Mouse (Mus musculus) heart, adult 11 months (tissue): Measurements from ENCODE around the gene Map4k3.
"Not testable (repeated sequence)": the region's sequence is repeated elsewhere in the genome, so short reads cannot be mapped to it uniquely, and the experiment has no call there.

Experiments
- DNase-seq: peaks from one replicate; pipeline ENCODE4 v3.0.0; 2022

Map4k3 gene

DNA sequence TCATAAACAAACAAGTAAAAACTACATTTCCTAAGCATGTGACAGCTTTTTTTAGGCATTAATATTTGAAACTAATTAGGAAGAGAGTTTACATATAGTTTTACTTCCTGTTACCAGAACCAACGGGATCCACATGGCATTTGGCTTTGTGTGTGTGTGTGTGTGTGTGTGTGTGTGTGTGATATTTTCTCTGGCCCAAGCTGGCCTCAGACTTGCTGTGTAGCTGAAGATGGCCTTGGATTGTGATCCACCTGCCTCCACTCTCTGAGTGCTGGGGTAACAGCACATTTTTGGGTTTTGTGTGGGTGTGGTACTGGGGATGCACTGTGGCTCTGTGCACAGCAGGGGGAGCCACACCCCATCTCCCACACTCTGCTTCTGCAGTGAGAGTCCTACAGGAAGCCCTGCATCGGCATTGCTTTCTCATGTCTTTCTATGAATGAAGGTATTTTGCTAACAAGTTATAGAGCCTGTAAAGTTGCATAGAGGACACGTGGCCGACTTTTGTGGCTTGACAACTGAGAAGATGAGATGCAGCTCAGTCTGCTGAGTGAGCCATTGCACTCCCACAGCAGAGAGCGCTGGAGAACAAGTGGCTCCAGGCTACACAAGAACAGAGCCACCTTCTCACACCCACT is 107.4 kb downstream of the Map4k3 start:
- peak; percentile 88 for DNase-seq

DNA sequence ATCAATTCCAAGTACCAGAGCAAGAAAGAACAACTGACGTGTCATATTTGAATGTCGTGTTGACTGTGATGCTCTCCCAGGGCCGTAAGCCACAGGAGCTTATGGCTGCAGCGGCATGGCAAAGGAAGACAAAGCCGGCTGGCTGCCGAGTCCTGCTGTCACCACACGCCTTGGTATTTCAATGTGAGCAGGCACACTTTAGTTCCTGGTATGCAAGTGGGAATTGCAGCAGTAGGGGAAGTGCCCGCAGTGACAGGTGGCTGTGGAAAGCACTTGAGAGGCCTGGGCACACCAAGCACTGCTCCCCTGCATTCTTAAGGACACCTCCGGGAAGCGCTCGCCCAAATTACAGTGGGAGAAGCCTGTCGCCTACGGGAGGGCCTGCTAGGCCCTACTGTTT is 108.7 kb downstream of the Map4k3 start:
- peak; percentile 76 for DNase-seq

DNA sequence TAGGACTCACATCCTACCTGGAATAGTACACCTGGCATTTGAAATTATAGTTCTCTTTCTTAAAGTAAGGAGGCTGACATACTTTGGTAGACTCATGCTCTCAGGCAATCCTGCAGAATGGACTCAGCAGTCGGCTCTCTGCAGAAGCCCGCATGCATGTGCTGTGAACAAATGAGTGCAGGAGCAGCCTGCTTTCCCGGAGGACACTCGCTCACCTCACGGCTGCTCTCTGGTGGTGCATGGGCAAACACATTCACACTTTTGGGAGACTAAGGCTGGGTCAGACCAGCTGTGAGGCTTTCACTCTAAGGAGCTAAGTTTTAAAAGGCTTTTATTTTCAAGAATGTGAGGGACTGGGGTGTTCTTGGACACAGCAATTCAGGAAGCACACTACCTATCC is 109.4 kb downstream of the Map4k3 start:
- peak; percentile 36 for DNase-seq

DNA sequence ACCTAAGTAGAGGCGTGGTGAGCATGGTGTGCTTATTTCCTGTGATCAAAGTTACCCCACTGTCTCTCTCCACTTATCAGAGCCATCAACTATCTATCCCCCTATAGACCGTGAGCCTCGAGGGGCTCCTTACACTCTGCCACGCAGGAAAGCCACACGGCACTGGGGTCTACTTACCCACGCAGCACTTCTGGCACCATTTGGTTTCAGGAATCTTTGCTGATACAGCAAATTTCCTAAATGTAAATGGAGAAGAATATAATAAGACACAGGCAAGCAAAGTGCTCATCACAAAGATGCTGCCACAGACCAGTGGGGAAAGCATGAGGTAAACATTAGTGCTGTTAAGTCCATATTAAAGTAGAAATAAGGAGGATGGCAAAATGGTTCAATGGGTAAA is 124.5 kb downstream of the Map4k3 start:
- peak; percentile 68 for DNase-seq

- peak; percentile 84 for DNase-seq
Observed at GRCm38 (mm10) chr17:80603079-80603625, 125.1 kb downstream of the Map4k3 start.

DNA sequence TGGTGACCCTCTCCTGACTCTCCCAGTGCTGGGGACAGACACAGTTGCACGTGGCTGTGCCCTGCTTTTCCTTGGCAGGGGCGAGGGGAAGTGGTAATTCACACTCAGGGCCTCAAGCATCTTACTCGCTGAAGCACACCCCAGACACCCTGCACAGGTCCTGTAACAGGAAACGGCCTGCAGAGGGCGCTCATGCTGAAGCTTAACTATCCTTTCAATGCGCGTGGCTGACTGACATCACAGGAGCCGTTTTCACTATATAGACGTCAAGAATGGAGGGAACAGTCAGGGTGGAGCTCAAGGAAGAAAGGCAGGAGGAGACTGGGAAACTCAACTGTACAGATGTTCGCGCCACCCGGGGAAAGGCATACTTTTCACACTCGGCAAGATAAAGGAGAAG is 126.9 kb downstream of the Map4k3 start:
- peak; percentile 84 for DNase-seq

- DNase-seq, result peak; percentile 56
Observed at GRCm38 (mm10) chr17:80583051-80583450, 145.2 kb downstream of the Map4k3 start.

GRCm38 (mm10) chr17:80579901-80580300 is 148.4 kb downstream of the Map4k3 start:
- DNase-seq, result peak; percentile 79

DNA sequence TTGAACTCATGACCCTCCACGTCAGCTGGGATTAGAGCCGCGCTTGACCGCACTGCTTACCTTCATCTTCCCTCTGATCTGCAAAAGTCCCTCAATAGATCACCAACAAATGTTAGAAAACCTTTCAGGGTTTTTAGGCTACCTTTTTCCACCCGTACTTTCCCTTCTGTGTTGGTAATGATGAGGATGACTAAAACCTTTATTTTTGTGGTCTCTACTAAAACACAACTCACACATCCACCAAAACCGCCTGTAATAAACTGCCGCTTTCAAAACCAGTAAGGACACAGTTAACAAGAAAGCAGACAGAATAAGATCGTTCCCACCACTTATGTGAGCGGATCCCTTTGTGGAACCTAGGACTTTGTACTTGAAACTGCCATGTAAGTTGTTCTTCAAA is 149.2 kb downstream of the Map4k3 start:
- DNase-seq, result peak; percentile 25

- peak; percentile 84 for DNase-seq
Observed at GRCm38 (mm10) chr17:80578041-80578440, 150.2 kb downstream of the Map4k3 start.

DNA sequence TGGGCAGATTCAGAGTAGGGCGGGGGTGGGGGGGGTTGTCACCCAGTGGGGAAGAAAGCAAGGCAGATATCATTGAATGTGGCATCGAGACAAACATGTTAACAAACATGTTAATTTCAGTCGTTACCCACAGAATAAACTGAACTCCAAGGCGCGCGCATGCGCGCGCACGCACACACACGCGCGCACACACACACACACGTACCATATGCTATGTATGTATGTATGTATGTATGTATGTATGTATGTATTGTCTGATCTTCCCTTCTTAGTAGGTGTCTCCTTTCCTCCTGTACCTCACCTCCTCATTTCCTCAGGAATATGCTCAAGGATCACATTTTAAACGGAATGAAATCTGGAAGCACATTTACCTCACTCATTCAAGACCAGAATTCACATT is 150.6 kb downstream of the Map4k3 start, which contains the start of gene Cdkl4:
Gene Cdkl4, minus strand, starts transcription at position 175 of the 400 bp plus-strand sequence.
- peak; percentile 16 for DNase-seq

DNA sequence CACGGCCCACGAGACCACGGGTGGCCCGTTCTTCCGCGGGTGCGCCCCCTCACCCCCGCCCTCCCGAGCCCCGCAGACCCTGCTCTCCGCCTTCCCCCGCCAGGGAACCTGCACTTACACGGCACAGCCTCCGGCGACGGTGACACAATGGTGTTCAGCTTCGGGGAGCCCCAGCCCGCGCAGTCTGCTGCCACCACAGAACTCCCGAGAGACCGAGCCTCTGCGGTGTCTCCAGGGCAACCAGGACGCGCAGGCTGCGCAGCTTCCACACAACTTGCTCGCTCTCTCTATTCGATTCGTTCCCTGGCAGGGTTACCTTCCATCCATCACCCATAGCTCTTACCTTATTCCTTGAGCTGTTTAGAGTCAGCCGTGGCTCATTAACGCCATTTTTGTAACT is 151.1 kb downstream of the Map4k3 start:
- peak; percentile 90 for DNase-seq

DNA sequence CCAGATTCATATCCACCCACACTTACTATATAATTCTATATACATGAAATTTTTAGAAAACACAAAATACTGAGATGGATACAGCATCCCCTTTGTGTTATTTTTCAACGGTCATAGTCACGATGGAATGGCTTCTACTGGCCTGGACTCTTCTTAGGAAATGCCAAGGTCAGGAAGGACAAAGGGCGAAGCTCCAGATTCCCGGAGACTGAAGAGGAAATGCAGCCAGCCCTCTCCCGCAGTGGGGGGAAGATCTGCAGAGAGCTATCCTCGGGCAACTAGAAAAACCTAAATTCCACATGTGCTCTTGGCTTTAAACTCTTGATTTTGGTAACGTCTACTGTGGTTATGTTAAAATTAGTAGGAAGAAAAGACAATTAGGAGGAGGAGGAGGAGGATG is 153.3 kb downstream of the Map4k3 start:
- DNase-seq, result peak; percentile 45

DNA sequence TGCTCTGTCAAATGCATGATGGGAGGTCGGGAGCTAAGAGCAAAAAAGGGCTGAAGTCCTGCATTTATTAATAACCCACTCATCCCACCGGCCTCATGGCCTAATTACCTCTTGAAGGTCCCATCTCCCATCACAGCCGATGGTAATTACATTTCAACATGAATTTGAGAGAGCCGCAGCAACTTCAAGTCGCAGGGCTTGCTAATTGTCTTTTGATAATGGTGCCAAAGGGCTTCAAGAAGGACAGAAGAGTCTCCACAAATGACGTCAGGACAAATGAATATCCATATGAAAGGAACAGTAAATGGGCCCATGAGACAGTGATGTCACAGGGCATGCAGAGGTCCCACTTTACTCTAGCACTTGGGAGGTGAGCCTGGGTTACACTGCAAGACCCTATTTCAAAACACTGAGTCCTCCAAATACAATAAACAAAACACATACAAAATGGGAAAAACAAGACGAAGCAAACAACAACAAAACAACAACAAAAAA is 153.8 kb downstream of the Map4k3 start:
- peak; percentile 55 for DNase-seq

DNA sequence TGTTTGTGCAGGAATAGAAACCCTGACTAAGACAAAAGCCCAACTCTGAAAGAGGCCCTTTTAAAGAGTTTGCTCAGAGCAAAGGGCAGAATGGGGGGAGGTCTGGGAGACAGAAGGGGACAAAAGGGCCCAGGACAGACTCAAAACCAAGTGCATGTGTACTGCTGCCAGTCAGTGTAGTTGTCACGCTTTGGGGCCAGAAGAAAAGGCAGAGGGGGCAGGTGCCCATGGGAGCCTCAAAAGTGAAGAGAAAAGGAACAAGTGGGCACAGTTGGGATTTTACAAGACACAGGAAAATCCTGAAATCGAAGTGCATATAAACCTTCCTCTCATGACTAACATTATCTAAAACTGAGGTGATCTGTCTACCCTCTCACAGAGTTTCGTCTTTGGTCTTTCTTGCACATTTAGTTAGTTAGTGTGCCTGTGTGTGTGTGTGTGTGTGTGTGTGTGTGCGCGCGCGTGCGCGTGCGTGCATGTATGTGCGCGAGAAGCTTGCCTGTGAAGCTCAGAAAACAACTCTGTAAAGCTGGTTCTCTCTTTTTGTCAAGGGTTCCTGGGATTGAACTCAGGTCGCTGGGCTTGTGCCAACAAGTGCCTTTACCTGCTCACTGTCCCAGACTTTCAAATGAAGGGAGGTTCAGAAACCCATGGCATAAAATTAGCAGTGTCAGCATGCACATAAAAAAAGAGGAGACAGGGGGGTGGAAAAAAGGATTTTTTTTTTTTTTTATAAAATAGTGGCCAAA is 155.9 kb downstream of the Map4k3 start:
- DNase-seq, result peak; percentile 79

DNA sequence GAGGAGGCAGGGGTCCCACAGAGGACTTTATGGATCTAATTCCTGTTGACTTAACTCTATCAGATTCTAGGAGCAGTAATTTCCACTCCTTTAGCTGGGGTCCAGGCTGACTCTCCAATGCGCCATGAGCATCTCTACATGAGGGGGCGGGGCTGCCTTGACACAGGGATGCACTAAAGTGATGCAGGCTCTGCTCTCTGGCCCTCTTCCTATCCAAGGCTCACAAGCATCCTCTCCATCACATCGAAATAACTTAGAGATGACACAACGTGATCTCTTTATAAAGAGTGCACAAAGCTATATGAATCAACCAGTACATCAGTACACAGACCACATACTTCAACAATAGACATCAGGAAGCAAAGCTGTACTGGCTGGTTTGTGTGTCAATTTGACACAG is 156.8 kb downstream of the Map4k3 start:
- peak; percentile 86 for DNase-seq

DNA sequence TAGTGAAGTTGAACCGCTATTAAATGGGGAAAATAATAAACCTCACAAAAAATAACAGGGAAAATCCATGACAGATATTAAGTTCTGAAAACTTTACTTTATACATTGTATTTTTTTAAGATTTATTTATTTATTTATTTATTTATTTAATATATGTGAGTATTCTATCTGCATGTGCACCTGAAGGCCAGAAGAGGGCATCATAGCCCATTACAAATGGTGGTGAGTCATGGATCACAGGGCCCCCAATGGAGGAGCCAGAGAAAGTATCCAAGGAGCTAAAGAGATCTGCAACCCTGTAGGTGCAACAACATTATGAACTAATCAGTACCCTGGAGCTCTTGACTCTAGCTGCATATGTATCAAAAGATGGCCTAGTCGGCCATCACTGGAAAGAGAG is 158.6 kb downstream of the Map4k3 start:
- not testable (repeated sequence) for DNase-seq

DNA sequence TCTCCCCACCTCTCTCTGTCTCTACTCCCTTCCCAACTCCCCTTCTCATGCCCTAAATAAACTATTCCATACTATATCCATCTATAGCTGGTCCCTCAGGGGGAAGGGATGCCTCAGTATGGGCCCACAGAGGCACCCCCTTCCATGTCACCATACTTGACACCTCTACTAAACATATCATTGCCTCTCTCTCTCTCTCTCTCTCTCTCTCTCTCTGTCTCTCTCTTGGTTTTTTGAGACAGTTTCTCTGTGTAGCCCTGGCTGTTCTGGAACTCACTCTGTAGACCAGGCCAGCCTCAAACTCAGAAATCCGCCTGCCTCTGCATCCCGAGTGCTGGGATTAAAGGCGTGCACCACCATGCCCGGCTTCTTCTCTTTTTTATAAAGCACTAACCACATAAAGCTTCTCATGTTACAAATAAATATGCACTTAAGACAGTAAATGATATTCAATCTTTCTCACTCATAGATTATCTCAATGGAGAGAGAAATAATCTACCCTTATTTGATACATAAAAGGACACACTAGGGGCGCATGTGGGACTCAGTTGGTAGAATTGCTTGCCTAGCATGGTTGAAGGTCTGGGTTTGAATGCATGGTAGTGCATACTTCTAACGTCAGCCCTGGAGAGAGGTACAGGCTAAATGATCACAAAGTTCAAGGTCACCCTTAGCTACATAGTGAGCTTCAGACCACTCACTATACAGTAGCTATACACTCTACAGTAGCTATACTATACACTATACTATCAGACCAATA is 159.3 kb downstream of the Map4k3 start:
- DNase-seq, result peak; percentile 17

- DNase-seq, result peak; percentile 81
Observed at GRCm38 (mm10) chr17:80568441-80568840, 159.8 kb downstream of the Map4k3 start.

- DNase-seq, result peak; percentile 85
Observed at GRCm38 (mm10) chr17:80564611-80564924, 163.7 kb downstream of the Map4k3 start.

DNA sequence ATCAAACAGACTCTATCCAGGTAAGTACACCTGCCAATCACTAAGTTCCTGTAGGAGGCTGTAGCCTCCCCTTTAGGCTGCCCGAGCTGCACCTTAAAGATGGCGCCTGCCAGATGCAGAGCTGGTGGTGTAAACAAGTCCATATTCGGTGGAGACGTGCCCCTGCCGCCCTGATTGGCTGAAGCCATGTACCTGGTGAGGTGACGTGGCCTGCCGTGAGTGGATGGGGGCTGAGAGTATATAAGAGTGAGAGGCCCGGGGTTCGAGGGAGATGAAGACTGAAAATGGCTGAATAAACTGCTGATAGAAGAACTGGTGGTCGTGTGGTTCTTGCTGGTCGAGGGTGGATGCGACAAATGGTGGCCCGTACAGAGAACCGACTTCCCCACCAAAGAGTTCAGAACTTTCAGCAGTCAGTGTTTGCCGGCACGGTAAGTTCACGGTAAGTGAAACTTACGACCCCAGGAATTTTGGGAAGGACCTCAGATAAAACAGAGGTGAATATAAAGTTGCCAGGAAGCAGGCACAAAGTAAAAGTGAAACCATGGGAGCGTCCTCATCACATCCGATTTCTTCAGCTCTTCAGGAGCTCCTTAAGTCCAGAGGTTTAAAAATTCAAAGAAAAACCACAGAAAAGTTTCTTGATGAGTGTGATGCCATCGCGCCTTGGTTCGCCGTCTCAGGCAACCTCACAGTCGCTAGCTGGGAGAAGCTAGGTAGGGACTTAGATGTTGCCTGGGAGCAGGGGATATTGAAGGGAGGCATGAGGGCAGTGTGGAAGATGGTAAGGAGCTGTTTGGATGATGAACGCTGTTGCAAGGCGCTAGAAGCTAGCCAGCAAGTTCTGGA is 164.3 kb downstream of the Map4k3 start:
- peak; percentile 98 for DNase-seq

GRCm38 (mm10) chr17:80562792-80563191 is 165.5 kb downstream of the Map4k3 start:
- no peak for DNase-seq
